Mouse (Mus musculus) midbrain, embryonic 16.5 days (tissue): Measurements from ENCODE around the gene Cartpt. TPM values are rescaled to one million over a fixed set of nuclear protein-coding genes. Genes with fewer than 3 reads are reported as not detected.

Experiments used
- ATAC-seq: fragments of 200-750 bp; cut with Nextera tagmentation; 2 replicates; pipeline ENCODE4 v1.8.0; 2017; ENCODE audit warnings: moderate TSS enrichment
- H3K27ac ChIP-seq: fragments of 300-500 bp; sonication (generic); 2 replicates; pipeline ENCODE4 v1.5.1; 2014; ENCODE audit warnings: mild to moderate bottlenecking, low read length, mixed read lengths
- H3K27me3 ChIP-seq: fragments of 300-500 bp; sonication (generic); 2 replicates; pipeline ENCODE4 v1.6.1; 2014; ENCODE audit warnings: low read depth, low read length, mixed read lengths; ENCODE audit not compliant: control insufficient read depth, insufficient read depth
- H3K36me3 ChIP-seq: fragments of 300-500 bp; sonication (generic); 2 replicates; pipeline ENCODE4 v1.6.1; 2014; ENCODE audit warnings: mild to moderate bottlenecking, low read length, moderate library complexity, mixed read lengths; ENCODE audit not compliant: control insufficient read depth, insufficient read depth
- H3K4me1 ChIP-seq: fragments of 300-500 bp; sonication (generic); 2 replicates; pipeline ENCODE4 v1.6.1; 2014; ENCODE audit warnings: mild to moderate bottlenecking, low read length, mixed read lengths; ENCODE audit not compliant: control insufficient read depth, insufficient read depth
- H3K4me2 ChIP-seq: fragments of 300-500 bp; sonication (generic); 2 replicates; pipeline ENCODE4 v1.6.1; 2014; ENCODE audit warnings: mild to moderate bottlenecking, low read length, mixed read lengths
- H3K4me3 ChIP-seq: fragments of 300-500 bp; sonication (generic); 2 replicates; pipeline ENCODE4 v1.5.1; 2014; ENCODE audit warnings: low read depth, mild to moderate bottlenecking, low read length, moderate library complexity, mixed read lengths
- H3K9ac ChIP-seq: fragments of 300-500 bp; sonication (generic); 2 replicates; pipeline ENCODE4 v1.6.1; 2014; ENCODE audit warnings: low read depth, low read length, mixed read lengths
- H3K9me3 ChIP-seq: fragments of 300-500 bp; sonication (generic); replicated peaks from 2 replicates; pipeline ENCODE4 v1.6.1; 2014; ENCODE audit warnings: mild to moderate bottlenecking, low read length, mixed read lengths; ENCODE audit not compliant: control insufficient read depth, poor library complexity, severe bottlenecking
- WGBS: fragments of 180-500 bp; shearing (Covaris S2); extraction: QIAGEN DNeasy Blood & Tissue Kit; methylation state at CpG from one replicate; pipeline ENCODE4 v1.1.7; 2014; 5-methylcytosine and 5-hydroxymethylcytosine counted together
- polyA plus RNA-seq: library from polyadenylated mRNA; unstranded; fragments of >200 nt; fragmentation: Nextera tagmentation; extraction: Ambion mirVana; gene quantifications from 2 replicates; pipeline ENCODE4 v1.2.1, GENCODE M21; 2015

Gene Cartpt
- 13.4 and 17.0 TPM in 2 replicates for polyA plus RNA-seq

DNA sequence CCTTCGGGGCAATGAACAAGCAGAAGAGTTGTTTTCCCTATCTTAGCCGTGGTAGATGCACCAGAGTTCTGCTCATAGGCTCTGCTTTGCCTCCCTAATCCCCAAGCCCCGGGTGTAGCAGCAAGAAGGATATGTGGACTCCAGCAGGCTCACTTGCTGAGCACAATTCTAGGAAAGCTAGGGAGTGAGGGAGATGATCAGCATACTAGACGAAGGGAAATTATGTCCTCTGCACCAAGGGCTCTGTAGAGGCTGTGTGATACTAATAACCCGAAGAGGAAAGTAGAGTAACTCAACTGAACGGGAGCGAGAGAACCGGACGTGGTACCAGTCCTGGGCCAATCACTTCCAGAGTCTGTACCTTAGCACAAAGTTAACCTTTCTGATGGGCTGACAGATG, at the start of gene Cartpt:
TSS of gene Cartpt (minus strand) at position 127 of the 400 bp plus-strand sequence.
- Histone ChIP-seq H3K4me3 (peak within 1 kb of the TSS; percentile 45), H3K4me1 (peaks cover 15% of the 10 kb centered on the region), H3K9me3 (no peaks in the 10 kb centered on the region), H3K4me2 (peak within 1 kb of the TSS; percentile 62), H3K36me3 (no peaks in the 10 kb centered on the region), H3K27ac (no peak within 1 kb of the TSS), H3K27me3 (peaks cover 19% of the 10 kb centered on the region), H3K9ac (peak within 1 kb of the TSS; percentile 63)
- WGBS = 38% methylated on average over 9 of the region's 9 CpGs
- no peak; the same call in 1 of the 2 replicates for ATAC-seq

GRCm38 (mm10) chr13:99947417-99947816, 46.5 kb upstream of the Cartpt start:
- Histone ChIP-seq H3K4me1 (no peaks in the 10 kb centered on the region), H3K9me3 (no peaks in the 10 kb centered on the region), H3K4me2 (no peak overlapping the region), H3K4me3 (no peak overlapping the region), H3K27ac (no peak overlapping the region), H3K36me3 (no peaks in the 10 kb centered on the region), H3K9ac (no peak overlapping the region), H3K27me3 (no peaks in the 10 kb centered on the region)
- 73% methylated on average over 4 of the region's 4 CpGs for WGBS
- no peak for ATAC-seq

GRCm38 (mm10) chr13:99943525-99943924, 42.6 kb upstream of the Cartpt start:
- Histone ChIP-seq H3K36me3 (no peaks in the 10 kb centered on the region), H3K9me3 (no peaks in the 10 kb centered on the region), H3K9ac (no peak overlapping the region), H3K27me3 (no peaks in the 10 kb centered on the region), H3K27ac (no peak overlapping the region), H3K4me1 (peaks cover 10% of the 10 kb centered on the region), H3K4me3 (no peak overlapping the region), H3K4me2 (no peak overlapping the region)
- ATAC-seq = no peak
- WGBS = 96% methylated on average over 2 of the region's 2 CpGs

- Histone ChIP-seq H3K9ac (no peak overlapping the region), H3K36me3 (no peaks in the 10 kb centered on the region), H3K4me1 (peaks cover 13% of the 10 kb centered on the region), H3K9me3 (no peaks in the 10 kb centered on the region), H3K27ac (peak overlapping the region; percentile 54), H3K27me3 (no peaks in the 10 kb centered on the region), H3K4me3 (no peak overlapping the region), H3K4me2 (no peak overlapping the region)
- 13% methylated on average over 2 of the region's 2 CpGs for whole genome bisulfite sequencing
- peak; percentile 93 for ATAC-seq
Measured at GRCm38 (mm10) chr13:99940601-99941000, 39.7 kb upstream of the Cartpt start.

- H3K27me3 ChIP-seq = no peaks in the 10 kb centered on the region
- H3K27ac ChIP-seq = no peak overlapping the region
- peaks cover 13% of the 10 kb centered on the region for H3K4me1 ChIP-seq
- H3K36me3 ChIP-seq = no peaks in the 10 kb centered on the region
- no peak overlapping the region for H3K4me3 ChIP-seq
- 59% methylated on average over 8 of the region's 8 CpGs for WGBS
- H3K4me2 ChIP-seq = no peak overlapping the region
- ATAC-seq = no peak
- no peak overlapping the region for H3K9ac ChIP-seq
- no peaks in the 10 kb centered on the region for H3K9me3 ChIP-seq
Measured at GRCm38 (mm10) chr13:99939320-99939671, 38.4 kb upstream of the Cartpt start.

DNA sequence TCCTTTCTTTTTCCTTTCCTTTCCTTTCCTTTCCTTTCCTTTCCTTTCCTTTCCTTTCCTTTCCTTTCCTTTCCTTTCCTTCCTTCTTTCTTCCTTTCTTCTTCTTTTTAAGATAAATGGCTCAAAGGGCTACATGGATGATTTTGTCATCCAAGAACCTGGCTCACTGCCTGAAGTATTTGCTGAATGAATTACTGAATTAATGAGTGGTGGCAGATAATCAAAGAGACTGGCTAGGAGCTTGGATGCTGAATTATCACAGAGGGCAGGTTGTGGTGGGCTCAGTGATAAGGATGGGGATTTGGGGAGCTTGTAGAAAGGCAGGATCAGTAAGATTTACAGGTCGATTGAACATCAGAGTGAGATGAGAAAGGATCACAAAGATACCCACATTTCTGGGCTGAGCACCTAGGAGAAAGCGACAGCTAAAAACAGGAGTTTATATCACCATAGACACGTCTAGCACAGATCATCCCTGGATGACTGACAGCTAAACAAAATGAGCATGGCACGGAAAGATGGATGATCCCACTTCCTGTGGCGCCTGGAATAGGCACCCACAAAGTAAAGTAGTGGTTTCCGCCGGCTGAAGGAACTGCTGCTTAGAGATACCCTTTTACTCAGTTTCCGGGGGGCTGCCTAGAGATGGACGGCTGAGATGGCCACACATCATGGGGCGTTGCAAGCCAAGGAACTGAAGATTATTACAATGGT, 37.9 kb upstream of the Cartpt start:
- 58% methylated on average over 10 of the region's 10 CpGs for WGBS
- H3K27me3 ChIP-seq = no peaks in the 10 kb centered on the region
- H3K9me3 ChIP-seq = no peaks in the 10 kb centered on the region
- H3K4me2 ChIP-seq = no peak overlapping the region
- no peak overlapping the region for H3K4me3 ChIP-seq
- no peak overlapping the region for H3K9ac ChIP-seq
- 0 out of 2 replicates have a peak overlapping the region, but pooled peaks have one; percentile 20 for H3K27ac ChIP-seq
- no peaks in the 10 kb centered on the region for H3K36me3 ChIP-seq
- peaks cover 13% of the 10 kb centered on the region for H3K4me1 ChIP-seq
- ATAC-seq = no peak

- H3K27me3 ChIP-seq = no peaks in the 10 kb centered on the region
- 18% methylated on average over 3 of the region's 3 CpGs for WGBS
- no peak overlapping the region for H3K27ac ChIP-seq
- H3K4me2 ChIP-seq = no peak overlapping the region
- no peaks in the 10 kb centered on the region for H3K36me3 ChIP-seq
- peaks cover 13% of the 10 kb centered on the region for H3K4me1 ChIP-seq
- no peak overlapping the region for H3K4me3 ChIP-seq
- ATAC-seq = no peak
- no peak overlapping the region for H3K9ac ChIP-seq
- H3K9me3 ChIP-seq = no peaks in the 10 kb centered on the region
Measured at GRCm38 (mm10) chr13:99937741-99938140, 36.9 kb upstream of the Cartpt start.

DNA sequence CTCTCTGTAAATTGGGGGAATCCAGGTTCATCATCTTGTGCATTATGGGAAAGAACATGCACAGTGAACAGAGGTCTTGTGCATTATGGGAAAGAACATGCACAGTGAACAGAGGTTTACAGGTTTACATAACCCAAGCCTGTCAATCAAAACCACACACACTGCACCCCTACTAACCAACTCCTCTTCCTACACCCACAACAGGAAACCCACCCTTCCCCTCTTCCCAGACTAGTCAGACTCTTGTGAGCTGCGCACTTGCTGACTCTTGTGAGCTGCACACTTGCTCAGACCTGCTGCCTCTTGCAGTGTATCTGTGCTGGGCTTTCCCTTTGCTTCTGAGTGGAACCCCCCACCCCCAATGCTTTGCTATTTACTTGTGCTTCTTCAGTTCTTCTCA, 31.5 kb upstream of the Cartpt start:
- no peaks in the 10 kb centered on the region; the same call in 1 of the 2 replicates for H3K4me1 ChIP-seq
- no peak overlapping the region for H3K27ac ChIP-seq
- H3K36me3 ChIP-seq = no peaks in the 10 kb centered on the region
- no peak overlapping the region for H3K4me2 ChIP-seq
- ATAC-seq = no peak
- H3K4me3 ChIP-seq = no peak overlapping the region
- H3K27me3 ChIP-seq = no peaks in the 10 kb centered on the region
- no peaks in the 10 kb centered on the region for H3K9me3 ChIP-seq
- 88% methylated on average over 1 of the region's 1 CpGs for WGBS
- H3K9ac ChIP-seq = no peak overlapping the region

- Histone ChIP-seq H3K4me1 (no peaks in the 10 kb centered on the region), H3K4me3 (no peak overlapping the region), H3K27ac (no peak overlapping the region), H3K4me2 (no peak overlapping the region), H3K9ac (no peak overlapping the region), H3K9me3 (no peaks in the 10 kb centered on the region), H3K27me3 (no peaks in the 10 kb centered on the region), H3K36me3 (no peaks in the 10 kb centered on the region)
- WGBS = 84% methylated on average over 6 of the region's 6 CpGs
- ATAC-seq = no peak
Measured at GRCm38 (mm10) chr13:99931502-99931901, 30.6 kb upstream of the Cartpt start.
